Mouse (Mus musculus) brain, embryonic 14.5 days (tissue): ENCODE results near the gene Pemt. TPM values are rescaled to one million over a fixed set of nuclear protein-coding genes. Genes with fewer than 3 reads are reported as not detected.

Source experiments
- DNase-seq: peaks from one replicate; pipeline ENCODE4 v3.0.0-alpha.2; 2011; ENCODE audit warnings: low read depth
- CTCF ChIP-seq: fragments of 200-500 bp; IDR thresholded peaks from 2 replicates; pipeline ENCODE4 v1.5.1; 2012; ENCODE audit warnings: inconsistent platforms, mild to moderate bottlenecking, moderate library complexity, borderline replicate concordance; ENCODE audit not compliant: insufficient read depth, insufficient read length; ENCODE audit errors: extremely low read depth
- POLR2A ChIP-seq: fragments of 200-500 bp; IDR thresholded peaks from 2 replicates; pipeline ENCODE4 v1.6.1; 2012; ENCODE audit warnings: mild to moderate bottlenecking, inconsistent platforms, borderline replicate concordance; ENCODE audit not compliant: poor library complexity, insufficient read depth, insufficient read length, severe bottlenecking; ENCODE audit errors: extremely low read depth
- polyA plus RNA-seq: library from polyadenylated mRNA; depleted of rRNA; stranded (reverse); fragments of >200 nt; gene quantifications from 2 replicates; pipeline ENCODE4 v1.2.3, GENCODE M21; 2012

The Pemt gene
- polyA plus RNA-seq, 1 experiment, result 5.9 TPM

DNA sequence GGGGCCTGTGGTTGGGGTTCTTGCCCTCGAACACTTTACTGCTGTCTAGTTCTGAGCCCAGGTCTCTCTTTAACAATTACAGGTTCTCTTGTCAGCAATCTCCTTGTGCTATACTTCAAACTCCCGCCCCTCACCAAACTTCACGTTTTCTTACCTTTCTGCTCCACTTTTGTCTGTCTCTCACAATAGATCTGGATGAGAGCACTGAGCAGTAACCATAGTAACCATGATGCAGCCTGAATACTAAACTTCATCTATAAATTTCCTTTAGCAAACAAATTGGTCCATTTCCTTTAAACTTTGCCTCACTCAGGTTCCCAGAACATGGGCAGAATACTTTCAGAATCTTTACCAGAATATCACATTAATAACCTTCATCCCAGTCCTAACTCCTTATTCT, 36.8 kb downstream of the Pemt start:
- TF ChIP-seq POLR2A, result no peak
- TF ChIP-seq CTCF, result no peak
- peak; percentile 60 for DNase-seq

DNA sequence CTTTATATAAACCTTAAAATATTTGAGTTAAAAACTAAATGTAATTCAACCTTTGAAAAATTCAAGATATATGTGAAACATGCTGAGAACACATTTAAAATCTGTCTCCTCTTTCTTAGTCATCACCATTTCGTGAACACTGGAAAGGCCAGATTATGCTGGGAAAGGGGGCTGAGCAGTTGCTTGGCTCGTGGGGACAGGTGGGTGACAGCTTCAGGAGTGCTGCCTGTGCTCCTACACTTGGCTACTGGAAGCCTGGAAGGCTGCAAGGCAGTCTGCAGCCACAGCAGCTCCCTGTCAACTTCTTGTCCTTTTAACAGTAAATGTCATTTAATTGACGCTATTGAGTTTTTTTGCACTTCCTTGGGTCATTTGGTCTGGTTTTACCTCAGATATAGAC, 40.4 kb downstream of the Pemt start:
- no peak for DNase-seq
- TF ChIP-seq CTCF (no peak), POLR2A (no peak)

DNA sequence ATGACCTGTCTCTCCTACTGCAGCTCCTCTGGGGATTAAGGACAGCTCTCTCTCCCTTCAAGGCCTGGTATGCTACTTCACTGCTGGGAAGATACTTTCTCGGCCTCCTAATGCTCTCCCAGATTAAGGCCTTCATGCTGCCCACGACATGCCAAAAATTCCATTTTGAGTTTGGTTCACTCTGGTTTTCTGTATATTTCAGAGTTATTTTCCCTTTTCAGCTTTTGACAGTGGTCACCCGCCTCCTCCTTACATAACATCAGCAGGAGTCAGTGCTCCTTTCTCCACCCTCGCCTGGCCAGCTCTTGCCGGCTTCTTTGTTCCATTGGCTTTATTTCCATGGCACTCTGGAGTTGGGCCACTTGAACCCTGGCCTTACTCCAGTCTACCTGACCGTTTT, 41.6 kb downstream of the Pemt start:
- no peak for TF ChIP-seq CTCF
- TF ChIP-seq POLR2A, result no peak
- no peak for DNase-seq

DNA sequence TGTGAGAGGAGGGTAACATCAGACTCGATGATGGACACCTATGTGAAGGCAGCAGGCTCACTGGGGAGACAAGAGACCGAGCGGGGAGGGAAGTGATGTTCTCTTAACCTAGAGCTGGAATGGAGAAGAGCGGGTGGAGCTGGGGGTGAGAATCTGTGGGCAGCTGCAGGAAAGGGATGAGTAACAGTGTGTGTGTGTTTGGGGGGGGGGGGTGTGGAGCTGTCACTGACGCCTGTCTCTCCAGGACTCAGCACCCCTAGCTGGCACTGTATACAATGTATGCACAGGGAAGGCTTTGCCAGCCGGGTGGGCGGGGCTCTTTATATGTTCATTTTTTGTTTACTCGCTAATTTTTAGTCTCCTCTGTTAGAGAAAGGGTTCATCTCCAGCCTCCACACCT, 42.5 kb downstream of the Pemt start:
- TF ChIP-seq CTCF, result no peak
- TF ChIP-seq POLR2A, result no peak
- DNase-seq, result no peak

DNA sequence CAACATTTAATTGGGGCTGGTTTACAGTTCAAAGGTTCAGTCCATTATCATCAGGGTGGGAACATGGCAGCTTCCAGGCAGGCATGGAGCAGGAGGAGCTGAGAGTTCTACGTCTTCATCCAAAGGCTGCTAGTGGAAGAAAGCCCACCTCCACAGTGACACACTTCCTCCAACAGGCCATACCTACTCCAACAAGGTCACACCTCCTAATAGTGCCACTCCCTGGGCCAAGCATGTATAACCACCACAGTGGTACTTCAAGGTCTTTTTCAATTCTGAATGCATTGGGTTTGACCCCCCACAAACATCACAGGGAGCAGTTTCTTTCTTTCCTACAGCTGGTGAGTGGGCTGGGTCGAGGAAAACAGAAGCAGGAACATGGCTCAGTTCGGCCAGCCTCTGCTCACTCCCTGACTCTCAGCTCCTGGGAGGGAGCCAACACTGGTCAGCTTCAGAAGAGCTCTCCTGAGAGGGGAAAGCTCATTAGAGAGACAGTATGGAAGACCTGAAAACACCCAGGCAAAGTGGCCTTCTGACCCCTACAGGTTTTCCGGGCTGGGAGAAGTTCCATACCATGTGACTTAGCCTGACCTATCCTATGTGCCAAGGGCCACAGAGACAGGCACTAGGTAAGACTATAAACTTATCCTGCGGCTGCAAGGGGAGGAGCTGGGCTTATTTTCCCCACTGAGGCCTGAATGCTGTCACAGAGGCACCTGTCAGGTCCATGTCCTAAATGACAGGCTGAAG, 44.9 kb downstream of the Pemt start:
- TF ChIP-seq CTCF (no peak), POLR2A (no peak)

DNA sequence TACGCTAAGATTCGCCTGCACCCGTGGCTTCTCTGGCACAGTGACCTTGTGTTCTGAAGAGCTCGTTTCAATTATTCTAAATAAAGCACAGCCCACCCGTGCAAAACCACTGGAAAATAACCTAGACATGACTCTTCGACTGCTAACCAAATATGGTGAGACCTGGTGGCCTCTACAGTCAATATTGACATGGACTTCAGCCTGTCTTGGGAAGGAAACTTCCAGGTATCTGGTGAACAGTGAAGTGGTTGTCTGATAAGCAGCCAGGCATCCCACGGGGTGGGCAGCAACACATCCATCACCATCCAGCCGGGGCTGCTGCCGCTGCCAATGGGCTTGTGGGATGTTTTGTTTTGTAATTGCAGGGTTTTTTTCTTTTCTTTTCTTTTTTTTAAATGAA, 52.0 kb downstream of the Pemt start:
- no peak for DNase-seq
- TF ChIP-seq CTCF (no peak), POLR2A (no peak)

More for the DNA sequence above, 44.9 kb downstream of the Pemt start:
- no peak for DNase-seq

DNA sequence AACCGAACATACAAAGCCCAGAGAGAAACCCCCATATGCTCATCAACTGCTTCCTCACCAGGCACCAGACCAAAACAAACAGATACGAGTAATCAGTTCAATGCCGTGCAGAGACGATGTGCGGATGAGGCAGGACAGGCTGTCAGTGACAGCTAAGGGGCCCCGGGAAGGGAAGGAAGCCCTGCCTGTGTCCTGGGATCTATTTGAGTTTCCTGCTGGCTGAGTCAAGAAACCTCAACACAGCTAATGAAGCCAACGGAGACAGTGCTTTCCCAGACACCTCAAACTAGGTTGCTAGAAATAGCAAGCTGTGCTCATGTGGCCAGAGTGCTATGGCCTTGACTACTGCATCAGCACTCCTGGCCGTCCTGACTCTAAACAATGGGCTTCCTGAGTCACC, 54.9 kb downstream of the Pemt start:
- DNase-seq, result no peak
- no peak for TF ChIP-seq POLR2A
- TF ChIP-seq CTCF, result no peak

DNA sequence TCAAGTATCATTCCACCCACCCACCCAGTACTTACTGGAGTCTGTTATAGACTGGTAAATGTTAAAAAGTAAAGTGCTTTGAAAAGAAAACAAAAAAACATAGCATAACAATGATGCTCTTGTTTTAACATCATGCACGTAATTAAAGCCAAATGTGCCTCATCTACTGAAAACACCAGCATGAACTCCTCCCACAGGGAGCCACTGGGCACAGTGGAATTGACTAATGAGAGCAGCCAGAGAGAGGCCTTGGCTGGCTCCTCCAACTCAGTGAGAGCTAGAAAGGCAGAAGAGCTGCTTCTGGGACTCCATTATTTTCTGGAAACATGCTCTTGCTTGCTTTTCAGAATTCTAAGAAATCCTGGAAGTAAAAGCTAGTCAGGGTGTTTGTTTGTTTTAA, 56.9 kb downstream of the Pemt start:
- TF ChIP-seq POLR2A (no peak), CTCF (no peak)
- no peak for DNase-seq

DNA sequence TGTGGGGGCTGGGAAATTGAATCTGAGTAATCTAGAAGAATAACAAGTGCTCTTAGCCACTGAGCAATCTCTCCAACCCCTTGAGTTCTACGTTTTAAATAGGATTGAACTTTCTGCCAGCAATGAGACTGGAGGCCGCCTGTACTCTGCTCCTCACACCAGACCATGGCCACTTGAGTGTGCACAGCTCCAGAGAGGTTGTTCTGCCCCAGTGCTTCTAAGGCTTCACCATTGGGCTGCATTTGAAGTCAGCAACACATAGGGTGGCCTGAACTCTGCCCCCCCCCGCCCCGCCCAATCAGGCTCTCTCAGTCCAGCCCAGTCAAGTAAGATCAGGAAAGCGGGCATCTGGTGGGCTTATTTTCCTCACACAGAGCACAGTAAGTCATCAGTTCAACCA, 68.5 kb downstream of the Pemt start:
- DNase-seq, result no peak
- TF ChIP-seq POLR2A, result no peak
- no peak for TF ChIP-seq CTCF

DNA sequence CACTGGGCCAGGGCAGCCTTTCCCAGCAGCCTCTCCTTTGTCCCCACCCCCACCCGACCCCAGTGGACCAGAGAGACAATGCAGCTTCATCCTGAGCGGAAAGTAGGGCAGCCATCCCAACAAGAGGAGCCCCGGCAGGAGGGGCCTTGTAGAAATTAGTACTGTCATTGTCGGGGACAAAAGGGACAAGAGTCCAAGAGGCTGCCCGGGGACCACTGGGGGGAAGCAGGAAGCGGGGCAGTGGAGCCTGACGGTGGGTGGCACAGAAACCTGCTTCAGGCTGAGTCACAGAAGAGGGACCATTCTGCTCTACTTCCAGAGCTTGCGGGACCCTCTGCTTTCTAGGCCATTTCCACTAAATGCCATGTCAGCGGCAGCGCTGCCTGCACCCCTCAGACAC, 71.0 kb downstream of the Pemt start:
- TF ChIP-seq POLR2A, result no peak
- no peak for DNase-seq

DNA sequence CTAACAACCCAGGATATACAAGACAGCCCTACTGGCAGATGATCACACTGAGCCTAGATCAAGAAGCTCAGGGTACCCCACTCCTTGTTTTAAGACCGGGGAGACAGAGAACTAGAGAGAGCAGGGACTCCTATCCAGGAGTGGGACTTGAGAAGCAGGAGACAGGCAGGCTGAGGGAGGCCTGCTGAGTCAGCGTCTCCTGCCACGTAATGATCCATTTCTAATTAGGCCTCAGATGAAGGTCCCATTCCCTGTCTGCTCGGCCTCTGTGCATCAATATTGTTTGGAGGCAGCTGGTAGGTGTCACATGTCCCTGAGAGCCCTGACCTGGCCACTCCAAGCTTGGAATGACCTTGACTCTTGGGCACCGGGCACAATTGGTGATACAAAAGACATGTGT, 72.9 kb downstream of the Pemt start:
- no peak for TF ChIP-seq POLR2A
- TF ChIP-seq CTCF, result no peak
- DNase-seq, result no peak

DNA sequence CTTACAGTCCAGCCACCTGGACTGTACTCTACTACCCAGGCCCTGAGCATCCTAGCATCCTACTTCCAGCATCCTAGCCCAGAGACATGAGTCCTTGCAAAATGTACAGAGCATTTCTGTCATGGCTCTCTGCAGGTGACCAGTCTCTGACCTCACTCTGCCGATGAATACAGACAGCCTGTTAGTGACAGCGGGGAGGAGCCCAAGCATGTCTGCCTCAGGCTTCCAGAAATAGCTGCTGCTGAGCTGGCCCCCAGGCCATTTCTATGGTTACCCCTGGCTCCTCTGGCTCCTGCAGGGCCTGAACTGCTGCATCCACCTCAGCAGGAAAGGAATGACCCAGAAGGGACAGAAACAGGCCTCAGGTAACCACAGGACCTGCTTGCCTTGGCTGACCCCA, 74.6 kb downstream of the Pemt start:
- TF ChIP-seq POLR2A (no peak), CTCF (no peak)
- no peak for DNase-seq

DNA sequence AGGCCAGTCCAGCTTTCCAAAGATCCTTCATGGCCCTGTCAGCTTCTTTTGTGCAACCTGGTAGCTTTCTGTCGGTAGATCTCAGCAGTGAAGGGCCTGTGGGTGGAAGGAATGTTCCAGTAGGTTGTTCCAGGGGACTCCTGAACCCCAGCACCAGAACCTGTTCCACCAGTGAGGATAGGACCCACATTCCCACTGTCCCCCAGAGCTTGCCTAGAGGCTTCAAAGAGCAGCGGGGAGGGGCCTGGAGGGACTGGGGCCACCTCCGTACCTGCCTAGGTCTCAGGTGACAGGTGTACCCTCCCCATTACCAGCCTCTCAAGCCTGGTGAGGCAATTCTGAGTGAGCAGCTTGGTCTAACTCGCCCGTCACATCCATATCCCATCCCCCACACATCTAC, 75.5 kb downstream of the Pemt start:
- no peak for TF ChIP-seq CTCF
- no peak for TF ChIP-seq POLR2A
- no peak for DNase-seq

DNA sequence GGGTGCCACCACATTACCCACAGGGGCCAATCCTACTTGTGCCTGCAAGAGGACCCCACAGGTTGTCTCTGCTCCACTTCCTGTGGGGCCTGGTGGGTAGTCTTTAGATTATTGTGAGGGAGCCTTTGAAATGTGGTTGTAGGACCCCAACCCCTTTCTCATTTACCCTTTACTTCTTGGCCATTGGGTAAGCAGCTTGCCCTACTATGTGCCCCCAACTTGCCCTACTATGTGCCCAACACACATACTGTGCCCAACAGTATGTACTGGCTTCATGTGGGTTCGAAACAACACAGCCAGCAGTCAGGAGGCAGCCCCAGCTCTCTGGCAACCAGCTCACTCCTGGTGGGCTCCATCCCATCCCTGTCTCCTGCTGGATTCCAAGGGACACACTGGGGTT, 78.5 kb downstream of the Pemt start:
- no peak for DNase-seq
- TF ChIP-seq POLR2A (no peak), CTCF (no peak)

DNA sequence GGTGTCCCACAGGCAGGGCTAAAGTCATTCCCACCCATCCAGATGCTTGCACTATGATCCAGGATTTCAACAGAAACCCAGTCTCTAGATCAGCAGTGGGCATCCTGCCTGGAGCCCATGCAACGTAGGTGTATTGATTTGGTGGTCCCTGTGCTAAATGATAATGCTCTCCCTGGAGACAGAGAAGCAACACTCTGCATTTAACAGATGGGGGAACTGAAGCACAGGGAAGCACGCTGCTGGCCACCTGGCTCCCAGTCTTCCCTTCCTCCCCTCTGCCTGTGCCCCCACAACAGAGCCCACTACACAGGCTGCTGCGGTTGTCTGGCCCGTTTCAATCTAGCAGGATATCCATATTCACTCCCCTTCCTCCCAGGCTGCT, 80.2 kb downstream of the Pemt start:
- DNase-seq, result no peak
- TF ChIP-seq CTCF, result no peak
- TF ChIP-seq POLR2A, result no peak

DNA sequence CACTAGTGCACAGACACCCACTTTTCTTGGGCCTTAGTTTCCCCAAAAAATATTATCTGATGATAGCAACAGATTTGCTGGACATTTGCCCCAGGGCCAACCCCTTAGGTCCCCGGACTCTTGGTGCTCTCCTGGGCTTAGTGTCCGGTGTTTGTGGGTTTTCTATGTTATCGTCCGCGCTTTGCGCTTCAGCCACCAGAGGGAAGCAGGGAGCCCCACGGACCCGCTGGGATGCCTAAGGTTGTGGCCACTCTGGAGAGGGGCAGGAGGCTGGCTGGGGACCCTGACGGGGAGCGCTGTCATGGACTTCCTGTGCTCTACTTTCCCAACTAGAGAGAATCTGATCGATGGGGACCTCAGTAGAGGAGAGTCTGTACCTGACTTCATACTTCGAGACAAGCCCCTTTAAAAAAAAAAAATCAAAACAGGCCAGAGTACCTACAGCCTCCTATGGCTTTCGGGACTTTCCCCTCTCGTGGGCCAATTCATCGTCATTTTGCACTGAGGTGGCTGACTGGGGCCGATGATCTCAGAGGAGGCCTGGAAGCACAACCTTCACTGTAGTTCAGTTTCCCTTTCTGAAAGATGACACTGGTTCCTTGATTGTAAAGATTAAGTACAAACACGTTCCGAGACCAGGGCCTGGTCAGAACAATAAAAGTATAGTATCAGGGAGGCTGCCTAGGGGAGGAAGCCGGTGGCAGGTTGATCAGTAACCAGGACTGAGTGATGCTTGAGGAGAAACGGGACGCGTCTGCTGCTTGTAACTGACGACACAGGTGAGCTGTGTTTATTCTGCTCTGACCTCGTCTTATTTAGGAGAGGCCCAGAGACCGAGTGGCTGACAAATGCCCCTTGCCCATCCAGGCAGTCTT, 80.8 kb downstream of the Pemt start:
- peak; percentile 66 for DNase-seq
- TF ChIP-seq CTCF (peak; percentile 93), POLR2A (no peak)
